Mouse (Mus musculus): Measurements from ENCODE around the gene Eif4g3.

- TF ChIP-seq GATA1 (IDR thresholded peaks at IDR 0.05; ENCODE audit: borderline replicate concordance, low read length) = no peak
- TF ChIP-seq FLI1 (IDR thresholded peaks at IDR 0.05; ENCODE audit: low read length) = no peak
Measured at GRCm38 (mm10) chr4:138192561-138192960, 199.7 kb downstream of the Eif4g3 start.
